Mouse (Mus musculus): ENCODE results near the gene Abcg3. TPM values are rescaled to one million over a fixed set of nuclear protein-coding genes. Genes with fewer than 3 reads are reported as not detected.
"Not testable (repeated sequence)": the region's sequence is repeated elsewhere in the genome, so short reads cannot be mapped to it uniquely, and the experiment has no call there.

The Abcg3 gene
- polyA plus RNA-seq, 1 experiment, result not detected

GRCm38 (mm10) chr5:104946951-104947350, 35.6 kb downstream of the Abcg3 start:
- Histone ChIP-seq H3K79me2 (ENCODE audit: control insufficient read depth, insufficient read depth) (no peaks in the 10 kb centered on the region), H3K27me3 (ENCODE audit: control insufficient read depth, insufficient read depth, insufficient read length) (no peaks in the 10 kb centered on the region), H3ac (ENCODE audit: control insufficient read depth, insufficient read length) (no peak overlapping the region), H3K36me3 (ENCODE audit: control insufficient read depth, insufficient read depth) (no peaks in the 10 kb centered on the region), H3K4me3 (no peak overlapping the region), H3K4me2 (ENCODE audit: low read depth) (no peak overlapping the region)
- no peak for TF ChIP-seq USF1 (IDR thresholded peaks at IDR 0.05; ENCODE audit: low read depth)
- TF ChIP-seq MAX (IDR thresholded peaks at IDR 0.05; ENCODE audit: low read depth), result no peak
- TF ChIP-seq TCF3 (IDR thresholded peaks at IDR 0.05; ENCODE audit: insufficient read length, low read depth), result no peak
- no peak for TF ChIP-seq CEBPB (IDR thresholded peaks at IDR 0.05; ENCODE audit: insufficient read depth, poor library complexity, severe bottlenecking)
- TF ChIP-seq MYOG (IDR thresholded peaks at IDR 0.05; ENCODE audit: control insufficient read depth in 1 of 3, insufficient read depth in 1 of 3, insufficient read length in 2 of 3, low read depth in 2 of 3), result no peak
- no peak for TF ChIP-seq MYOD1 (IDR thresholded peaks at IDR 0.05; ENCODE audit: control insufficient read depth in 1 of 3, insufficient read length in 2 of 3, low read depth in 2 of 3)
- no peak for TF ChIP-seq E2F4 (IDR thresholded peaks at IDR 0.05; ENCODE audit: insufficient read depth)
- TF ChIP-seq TCF12 (IDR thresholded peaks at IDR 0.05; ENCODE audit: insufficient read depth, poor library complexity, severe bottlenecking), result no peak
- TF ChIP-seq POLR2AphosphoS2 (IDR thresholded peaks at IDR 0.05; ENCODE audit: insufficient read length, low read depth), result no peak
- TF ChIP-seq SRF (IDR thresholded peaks at IDR 0.05; ENCODE audit: control insufficient read depth, insufficient read length, low read depth), result no peak
- TF ChIP-seq REST (IDR thresholded peaks at IDR 0.05; ENCODE audit: insufficient read depth, insufficient read length), result no peak
- no peak for TF ChIP-seq POLR2A (IDR thresholded peaks at IDR 0.05; ENCODE audit: insufficient read length, low read depth)

GRCm38 (mm10) chr5:104934148-104934547, 48.4 kb downstream of the Abcg3 start:
- TF ChIP-seq USF1 (IDR thresholded peaks at IDR 0.05; ENCODE audit: low read depth) (no peak), MYOG (IDR thresholded peaks at IDR 0.05; ENCODE audit: control insufficient read depth in 1 of 3, insufficient read depth in 1 of 3, insufficient read length in 2 of 3, low read depth in 2 of 3) (no peak), E2F4 (IDR thresholded peaks at IDR 0.05; ENCODE audit: insufficient read depth) (no peak), POLR2A (IDR thresholded peaks at IDR 0.05; ENCODE audit: insufficient read length, low read depth) (no peak)
- no peak overlapping the region for H3K4me3 ChIP-seq
- H3K27me3 ChIP-seq (ENCODE audit: control insufficient read depth, insufficient read depth, insufficient read length), result no peaks in the 10 kb centered on the region
- no peaks in the 10 kb centered on the region for H3K36me3 ChIP-seq (ENCODE audit: control insufficient read depth, insufficient read depth)
- H3ac ChIP-seq (ENCODE audit: control insufficient read depth, insufficient read length), result no peak overlapping the region
- H3K79me2 ChIP-seq (ENCODE audit: control insufficient read depth, insufficient read depth), result no peaks in the 10 kb centered on the region
- H3K4me2 ChIP-seq (ENCODE audit: low read depth), result no peak overlapping the region

DNA sequence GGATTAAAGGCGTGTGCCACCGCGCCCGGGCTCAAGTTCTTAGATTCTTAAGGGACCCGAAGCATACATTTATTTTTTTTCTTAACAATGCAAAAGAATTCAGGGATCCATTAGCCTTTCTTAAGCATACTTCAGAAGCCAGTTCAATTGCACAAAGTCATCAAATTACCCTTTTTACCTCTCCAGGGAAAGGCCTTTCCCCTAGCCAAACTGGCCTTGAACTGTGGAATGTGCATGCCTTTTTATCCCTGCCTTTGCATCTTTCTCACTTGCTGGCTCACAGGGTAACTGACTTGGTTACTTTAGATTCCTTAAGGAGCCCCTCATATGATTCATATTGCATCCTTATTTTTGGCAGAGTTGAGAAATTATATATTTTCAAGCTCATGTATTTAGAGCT, 76.0 kb downstream of the Abcg3 start:
- not testable (repeated sequence) for H3K4me3 ChIP-seq; H3K4me2 ChIP-seq (ENCODE audit: low read depth); H3K27me3 ChIP-seq (ENCODE audit: control insufficient read depth, insufficient read depth, insufficient read length); H3K79me2 ChIP-seq (ENCODE audit: control insufficient read depth, insufficient read depth); H3ac ChIP-seq (ENCODE audit: control insufficient read depth, insufficient read length); H3K36me3 ChIP-seq (ENCODE audit: control insufficient read depth, insufficient read depth)

Other genes starting within 250 kb of the Abcg3 start
- gene Zfp951, start 122.6 kb downstream of the Abcg3 start, polyA plus RNA-seq (2012; fragmentation: generic; extraction: Trizol), result 0.20 TPM
- 0.85 TPM for gene Gbp9, start 156.8 kb upstream of the Abcg3 start, polyA plus RNA-seq (2012; fragmentation: generic; extraction: Trizol)
- gene Gbp8, start 156.8 kb upstream of the Abcg3 start, polyA plus RNA-seq (2012; fragmentation: generic; extraction: Trizol), result 0.46 TPM
- 0.66 TPM for gene Gbp4, start 156.9 kb upstream of the Abcg3 start, polyA plus RNA-seq (2012; fragmentation: generic; extraction: Trizol)

Data from myocyte (in vitro differentiated cells).